Mouse (Mus musculus) olfactory bulb, adult 2 months (tissue): ENCODE measurements around the gene Lsp1. TPM values are rescaled to one million over a fixed set of nuclear protein-coding genes. Genes with fewer than 3 reads are reported as not detected.

Experiments used
- H3K27ac ChIP-seq: fragments of 200-500 bp; 2 replicates; pipeline ENCODE4 v1.5.1; 2012; ENCODE audit warnings: low read depth, low read length; ENCODE audit not compliant: insufficient read depth
- H3K4me1 ChIP-seq: fragments of 200-500 bp; 2 replicates; pipeline ENCODE4 v1.6.1; 2012; ENCODE audit warnings: low read length; ENCODE audit not compliant: control insufficient read depth, insufficient read depth
- H3K4me3 ChIP-seq: fragments of 200-500 bp; 2 replicates; pipeline ENCODE4 v1.5.1; 2012; ENCODE audit warnings: mild to moderate bottlenecking, low read depth, low read length, moderate library complexity; ENCODE audit not compliant: insufficient read depth
- CTCF ChIP-seq: fragments of 200-500 bp; IDR thresholded peaks from 2 replicates; pipeline ENCODE4 v1.5.1; 2012; ENCODE audit warnings: low read depth, mild to moderate bottlenecking, low read length, moderate library complexity; ENCODE audit not compliant: insufficient read depth
- POLR2A ChIP-seq: fragments of 200-500 bp; IDR thresholded peaks from 2 replicates; pipeline ENCODE4 v1.6.1; 2012; ENCODE audit warnings: mild to moderate bottlenecking, low read depth, low read length, moderate library complexity; ENCODE audit not compliant: insufficient read depth
- WGBS: fragments of 180-500 bp; shearing (Covaris S2); methylation state at CpG from one replicate; pipeline ENCODE4 v1.1.7; 2018; 5-methylcytosine and 5-hydroxymethylcytosine counted together
- polyA plus RNA-seq: library from polyadenylated mRNA; stranded (reverse); fragments of >200 nt; gene quantifications from 2 replicates; pipeline ENCODE4 v1.2.4, GENCODE M21; 2012; ENCODE audit warnings: low replicate concordance; ENCODE audit not compliant: missing spikeins, insufficient read depth, insufficient read length

The Lsp1 gene
- polyA plus RNA-seq, 1 experiment = not detected

DNA sequence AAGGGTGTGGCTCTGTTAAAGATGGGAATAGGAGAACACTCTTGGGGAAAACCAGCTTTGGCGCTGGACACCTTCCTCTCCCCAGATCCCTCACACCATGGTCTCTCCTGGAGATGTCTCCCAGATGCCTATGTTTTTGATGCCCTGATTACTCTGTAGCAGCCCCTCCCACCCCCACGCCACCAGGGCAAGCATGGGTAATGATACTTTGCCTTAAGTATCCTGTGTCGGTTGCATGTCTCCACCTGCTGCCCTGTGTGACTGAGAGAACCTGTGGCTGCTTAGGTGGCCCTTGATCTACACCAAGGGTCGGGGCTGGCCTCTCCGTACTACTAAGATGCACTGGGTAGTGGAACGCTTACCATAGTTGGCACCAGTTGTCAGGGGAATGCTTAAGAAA, 17.4 kb downstream of the Lsp1 start:
- H3K4me1 ChIP-seq = peaks cover 11% of the 10 kb centered on the region
- no peak overlapping the region for H3K27ac ChIP-seq
- WGBS = 91% methylated on average over 6 of the region's 6 CpGs
- no peak for TF ChIP-seq POLR2A
- no peak for TF ChIP-seq CTCF
- no peak overlapping the region for H3K4me3 ChIP-seq

- Histone ChIP-seq H3K4me3 (no peak overlapping the region), H3K4me1 (peaks cover 11% of the 10 kb centered on the region), H3K27ac (no peak overlapping the region)
- TF ChIP-seq CTCF (no peak), POLR2A (no peak)
- WGBS = 97% methylated on average over 2 of the region's 2 CpGs
Measured at GRCm38 (mm10) chr7:142478574-142478973, 18.0 kb downstream of the Lsp1 start.

- peaks cover 11% of the 10 kb centered on the region for H3K4me1 ChIP-seq
- TF ChIP-seq CTCF (no peak), POLR2A (no peak)
- H3K4me3 ChIP-seq = no peak overlapping the region
- no peak overlapping the region for H3K27ac ChIP-seq
Measured at GRCm38 (mm10) chr7:142479307-142479706, 18.7 kb downstream of the Lsp1 start.

DNA sequence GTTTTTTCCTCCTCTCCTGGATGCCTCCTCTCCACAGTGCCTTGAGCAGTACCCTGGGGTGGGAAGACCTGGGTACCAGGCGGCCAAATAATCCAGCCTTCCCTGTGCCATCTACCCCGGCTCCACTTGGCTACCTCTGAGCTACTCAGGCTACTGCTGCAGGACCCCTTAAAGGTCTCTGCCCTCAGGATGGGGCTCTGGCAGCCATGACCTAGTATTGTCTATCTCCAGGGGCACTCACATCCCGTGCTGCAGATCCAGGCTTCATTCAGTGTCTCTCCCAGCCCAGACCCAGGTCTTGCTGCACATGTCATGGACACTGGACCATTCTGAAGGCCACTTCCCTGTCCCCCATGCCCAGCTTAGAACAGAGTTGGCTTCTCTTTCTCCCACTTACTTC, 19.3 kb downstream of the Lsp1 start:
- TF ChIP-seq CTCF (no peak), POLR2A (no peak)
- Histone ChIP-seq H3K4me3 (no peak overlapping the region), H3K4me1 (peaks cover 11% of the 10 kb centered on the region), H3K27ac (no peak overlapping the region)
- WGBS = 100% methylated on average over 3 of the region's 3 CpGs

GRCm38 (mm10) chr7:142480661-142481060, 20.1 kb downstream of the Lsp1 start:
- Histone ChIP-seq H3K4me3 (no peak overlapping the region), H3K4me1 (peaks cover 11% of the 10 kb centered on the region), H3K27ac (no peak overlapping the region)
- WGBS = 78% methylated on average over 3 of the region's 3 CpGs
- TF ChIP-seq CTCF = no peak

GRCm38 (mm10) chr7:142481186-142481567, 20.6 kb downstream of the Lsp1 start:
- H3K4me3 ChIP-seq = no peak overlapping the region
- no peak overlapping the region for H3K27ac ChIP-seq
- peaks cover 11% of the 10 kb centered on the region for H3K4me1 ChIP-seq
- 24% methylated on average over 5 of the region's 5 CpGs for WGBS
- TF ChIP-seq CTCF = peak; percentile 50; the same call in 1 of the 2 replicates
- TF ChIP-seq POLR2A = no peak

DNA sequence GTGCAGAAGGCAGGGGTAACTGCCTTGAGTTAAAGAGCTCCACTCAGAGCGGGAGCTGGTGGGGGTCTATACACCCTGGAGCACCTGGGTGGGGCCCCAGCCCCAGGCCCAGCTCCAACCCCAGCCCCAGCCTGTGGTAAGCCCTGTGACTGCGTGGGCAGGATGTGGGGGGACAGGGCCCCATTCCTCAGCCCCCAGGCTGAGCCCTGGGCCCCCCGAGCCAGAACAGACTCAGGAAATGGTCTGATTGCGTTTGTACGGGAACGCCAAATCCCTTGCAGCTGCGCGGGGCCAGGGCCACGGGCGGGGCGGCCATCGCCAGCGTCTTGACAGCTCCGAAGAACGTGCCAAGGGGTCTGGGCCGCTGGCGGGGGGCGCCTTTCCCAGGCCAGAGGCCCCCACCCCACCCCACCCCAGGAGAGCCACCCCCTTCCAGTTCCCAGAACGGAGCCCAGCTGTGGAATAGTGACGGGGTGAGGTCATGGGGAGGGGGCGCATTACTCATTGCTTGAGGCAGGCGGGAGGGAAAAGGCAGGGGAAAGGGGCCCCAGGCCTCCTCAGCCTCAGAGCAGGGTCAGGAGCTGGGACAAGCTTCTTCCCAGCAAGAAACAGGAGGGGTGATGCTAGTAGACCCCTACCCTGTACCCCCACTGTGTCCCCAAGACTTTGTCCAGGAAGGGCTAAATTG, 21.1 kb downstream of the Lsp1 start:
- Histone ChIP-seq H3K27ac (no peak overlapping the region), H3K4me1 (peaks cover 11% of the 10 kb centered on the region), H3K4me3 (peak overlapping the region; percentile 24; the same call in 1 of the 2 replicates)
- TF ChIP-seq CTCF (no peak), POLR2A (no peak)
- 7% methylated on average over 21 of the region's 22 CpGs for WGBS

DNA sequence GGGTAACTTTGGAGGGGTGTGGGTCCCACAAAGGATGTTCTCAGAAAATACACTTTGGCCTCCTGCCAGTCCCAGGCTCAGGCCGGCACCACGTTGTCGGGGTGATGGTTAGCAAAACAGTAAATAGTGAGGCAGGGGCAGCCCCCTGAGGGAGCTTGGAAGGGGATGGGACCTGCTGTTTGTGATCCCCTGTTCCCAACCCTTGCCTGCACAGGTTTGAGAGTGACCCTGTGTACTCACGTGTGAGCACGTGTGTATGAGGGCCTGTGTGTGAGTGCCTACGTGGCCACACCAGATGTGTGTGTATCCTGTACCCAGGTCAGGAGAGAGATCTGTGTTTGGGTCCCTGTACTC, 21.6 kb downstream of the Lsp1 start:
- H3K4me3 ChIP-seq = no peak overlapping the region
- peaks cover 11% of the 10 kb centered on the region for H3K4me1 ChIP-seq
- no peak for TF ChIP-seq POLR2A
- TF ChIP-seq CTCF = no peak
- H3K27ac ChIP-seq = no peak overlapping the region
- 63% methylated on average over 6 of the region's 6 CpGs for WGBS

- no peak overlapping the region for H3K4me3 ChIP-seq
- no peak for TF ChIP-seq CTCF
- no peak for TF ChIP-seq POLR2A
- peaks cover 11% of the 10 kb centered on the region for H3K4me1 ChIP-seq
- 77% methylated on average over 11 of the region's 11 CpGs for WGBS
- no peak overlapping the region for H3K27ac ChIP-seq
Measured at GRCm38 (mm10) chr7:142483136-142483535, 22.5 kb downstream of the Lsp1 start.

DNA sequence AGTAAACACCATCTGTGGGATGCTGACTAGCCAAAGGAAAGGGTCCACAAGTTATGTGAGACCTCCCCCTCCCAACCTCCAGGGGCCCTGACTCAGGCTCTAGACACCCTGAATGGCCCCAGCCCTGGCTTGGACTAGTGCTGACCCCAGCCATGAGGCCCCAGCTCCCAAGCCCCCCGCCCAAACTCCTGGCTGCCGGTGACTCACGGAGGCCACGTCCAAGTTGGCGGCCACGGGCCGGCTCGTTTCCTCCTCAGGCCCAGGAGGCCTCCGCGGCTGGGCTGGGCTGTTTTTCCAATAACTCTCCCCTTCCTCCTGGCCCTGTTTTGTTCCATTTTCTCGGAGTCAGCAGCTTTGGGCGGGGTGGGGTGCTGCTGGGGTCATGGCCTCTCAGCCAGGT, 24.2 kb downstream of the Lsp1 start:
- TF ChIP-seq CTCF = no peak
- no peak for TF ChIP-seq POLR2A
- H3K27ac ChIP-seq = no peak overlapping the region
- WGBS = 81% methylated on average over 12 of the region's 12 CpGs
- no peak overlapping the region for H3K4me3 ChIP-seq
- H3K4me1 ChIP-seq = peaks cover 11% of the 10 kb centered on the region
